Mouse (Mus musculus): ENCODE results near the gene Ppm1l. TPM values are rescaled to one million over a fixed set of nuclear protein-coding genes. Genes with fewer than 3 reads are reported as not detected.

Ppm1l gene
- polyA plus RNA-seq, 1 experiment from 2014 or later = 4.8 TPM

- no peak overlapping the region for H3K27ac ChIP-seq (replicated peaks)
- no peaks in the 10 kb centered on the region for H3K9me3 ChIP-seq (replicated peaks)
- no peak overlapping the region for H3K4me3 ChIP-seq (replicated peaks)
- H3K9ac ChIP-seq = no peak overlapping the region
- WGBS (ENCODE audit: insufficient replicate concordance) = 43% methylated on average over 8 of the region's 8 CpGs
- no peak overlapping the region for H3K4me2 ChIP-seq
- H3K36me3 ChIP-seq (replicated peaks) = no peaks in the 10 kb centered on the region
- H3K27me3 ChIP-seq = no peaks in the 10 kb centered on the region
- H3K4me1 ChIP-seq (replicated peaks) = 0 out of 2 replicates have a peak, but pooled peaks cover 4% of the 10 kb centered on the region
- no peak for ATAC-seq (ENCODE audit: insufficient read depth)
Measured at GRCm38 (mm10) chr3:69524356-69525071, 207.9 kb downstream of the Ppm1l start.

DNA sequence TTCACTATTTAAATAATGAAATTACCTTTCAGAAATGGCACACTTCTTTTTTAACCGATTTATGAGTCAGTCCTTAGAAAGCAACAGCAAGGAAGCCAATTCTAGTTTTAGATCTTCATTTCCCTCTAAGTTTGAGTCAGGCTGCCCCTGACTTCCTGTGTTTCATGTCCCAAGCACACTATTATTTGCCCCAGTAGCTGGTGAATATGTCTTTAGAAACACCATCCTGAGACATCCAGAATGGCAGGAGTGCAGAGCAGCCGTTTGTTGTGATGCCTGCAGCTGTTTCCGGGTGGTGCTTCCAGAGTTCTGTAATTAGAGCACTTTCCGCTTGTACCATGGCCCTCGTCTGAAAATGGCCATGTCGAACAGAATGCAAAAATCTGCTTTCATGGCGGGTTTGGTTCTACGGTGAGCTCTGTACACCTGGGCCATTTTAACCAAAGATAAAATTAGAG, 208.4 kb downstream of the Ppm1l start:
- Histone ChIP-seq H3K4me3 (replicated peaks) (no peak overlapping the region), H3K27me3 (no peaks in the 10 kb centered on the region), H3K4me1 (replicated peaks) (0 out of 2 replicates have a peak, but pooled peaks cover 4% of the 10 kb centered on the region), H3K9me3 (replicated peaks) (no peaks in the 10 kb centered on the region), H3K27ac (replicated peaks) (no peak overlapping the region), H3K4me2 (no peak overlapping the region), H3K9ac (no peak overlapping the region), H3K36me3 (replicated peaks) (no peaks in the 10 kb centered on the region)
- WGBS (ENCODE audit: insufficient replicate concordance) = 57% methylated on average over 8 of the region's 8 CpGs
- ATAC-seq (ENCODE audit: insufficient read depth) = no peak

DNA sequence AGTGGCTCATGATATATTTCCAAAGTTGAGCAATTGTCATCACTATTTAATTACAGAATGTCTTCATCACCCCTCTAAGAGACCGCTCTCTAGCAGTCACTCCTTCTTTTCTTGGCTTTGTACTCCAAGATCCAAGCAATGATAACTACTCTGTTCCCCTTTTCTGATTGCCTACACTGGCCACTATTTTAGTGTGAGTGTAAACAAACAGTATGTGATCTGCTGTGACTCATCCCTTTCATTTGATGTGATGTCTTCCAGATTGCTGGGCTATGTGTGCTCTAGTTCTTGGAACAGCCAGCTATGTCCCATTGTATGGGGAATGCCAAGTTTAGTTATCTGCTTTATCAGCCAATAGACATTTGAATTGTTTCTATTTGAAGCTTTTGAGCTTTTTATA, 210.7 kb downstream of the Ppm1l start:
- no peaks in the 10 kb centered on the region for H3K27me3 ChIP-seq
- H3K4me2 ChIP-seq = no peak overlapping the region
- no peak overlapping the region for H3K27ac ChIP-seq (replicated peaks)
- WGBS (ENCODE audit: insufficient replicate concordance) = 81% methylated on average over 1 of the region's 1 CpGs
- H3K4me1 ChIP-seq (replicated peaks) = 0 out of 2 replicates have a peak, but pooled peaks cover 4% of the 10 kb centered on the region
- no peaks in the 10 kb centered on the region for H3K36me3 ChIP-seq (replicated peaks)
- no peak for ATAC-seq (ENCODE audit: insufficient read depth)
- no peak overlapping the region for H3K4me3 ChIP-seq (replicated peaks)
- H3K9ac ChIP-seq = no peak overlapping the region
- H3K9me3 ChIP-seq (replicated peaks) = no peaks in the 10 kb centered on the region

- ATAC-seq (ENCODE audit: insufficient read depth) = no peak
- Histone ChIP-seq H3K4me3 (replicated peaks) (no peak overlapping the region), H3K9me3 (replicated peaks) (no peaks in the 10 kb centered on the region), H3K27ac (replicated peaks) (no peak overlapping the region), H3K4me2 (no peak overlapping the region), H3K36me3 (replicated peaks) (no peaks in the 10 kb centered on the region), H3K9ac (no peak overlapping the region), H3K4me1 (replicated peaks) (0 out of 2 replicates have a peak, but pooled peaks cover under 1% of the 10 kb centered on the region), H3K27me3 (no peaks in the 10 kb centered on the region)
- WGBS (ENCODE audit: insufficient replicate concordance) = 59% methylated on average over 7 of the region's 7 CpGs
Measured at GRCm38 (mm10) chr3:69529576-69529975, 212.9 kb downstream of the Ppm1l start.

DNA sequence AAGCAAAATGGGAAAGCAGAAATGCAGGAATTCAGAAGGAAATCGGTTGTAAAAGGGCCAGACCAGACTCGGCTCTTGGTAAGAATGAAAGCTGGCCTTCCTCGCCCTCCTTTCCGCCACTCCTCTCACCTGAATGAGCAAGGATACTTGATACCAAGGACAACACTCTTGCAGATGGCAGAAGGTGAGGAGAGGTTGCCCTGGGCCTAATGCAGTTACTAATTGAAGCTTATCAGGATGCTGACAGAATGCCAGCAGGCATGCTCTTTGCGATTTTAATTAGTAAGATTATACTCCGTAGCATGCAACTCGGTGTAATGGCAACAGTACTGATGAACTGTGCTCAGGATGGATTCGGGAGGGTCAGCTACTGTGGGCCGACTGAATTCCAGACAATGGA, 214.8 kb downstream of the Ppm1l start:
- Histone ChIP-seq H3K27ac (replicated peaks) (no peak overlapping the region), H3K36me3 (replicated peaks) (no peaks in the 10 kb centered on the region), H3K9me3 (replicated peaks) (no peaks in the 10 kb centered on the region), H3K9ac (no peak overlapping the region), H3K4me3 (replicated peaks) (no peak overlapping the region), H3K4me1 (replicated peaks) (no peaks in the 10 kb centered on the region), H3K4me2 (no peak overlapping the region), H3K27me3 (no peaks in the 10 kb centered on the region)
- no peak for ATAC-seq (ENCODE audit: insufficient read depth)
- 77% methylated on average over 9 of the region's 9 CpGs for WGBS (ENCODE audit: insufficient replicate concordance)

GRCm38 (mm10) chr3:69532687-69533086, 216.0 kb downstream of the Ppm1l start:
- 72% methylated on average over 4 of the region's 4 CpGs for WGBS (ENCODE audit: insufficient replicate concordance)
- no peaks in the 10 kb centered on the region for H3K27me3 ChIP-seq
- no peak overlapping the region for H3K27ac ChIP-seq (replicated peaks)
- no peak overlapping the region for H3K4me2 ChIP-seq
- no peaks in the 10 kb centered on the region for H3K36me3 ChIP-seq (replicated peaks)
- no peaks in the 10 kb centered on the region for H3K9me3 ChIP-seq (replicated peaks)
- no peak overlapping the region for H3K9ac ChIP-seq
- no peak overlapping the region for H3K4me3 ChIP-seq (replicated peaks)
- no peak for ATAC-seq (ENCODE audit: insufficient read depth)
- no peaks in the 10 kb centered on the region for H3K4me1 ChIP-seq (replicated peaks)

- Histone ChIP-seq H3K9me3 (replicated peaks) (no peaks in the 10 kb centered on the region), H3K36me3 (replicated peaks) (no peaks in the 10 kb centered on the region), H3K9ac (no peak overlapping the region), H3K27ac (replicated peaks) (no peak overlapping the region), H3K4me3 (replicated peaks) (no peak overlapping the region), H3K4me2 (no peak overlapping the region), H3K27me3 (no peaks in the 10 kb centered on the region), H3K4me1 (replicated peaks) (no peaks in the 10 kb centered on the region)
- no peak for ATAC-seq (ENCODE audit: insufficient read depth)
- 89% methylated on average over 10 of the region's 10 CpGs for WGBS (ENCODE audit: insufficient replicate concordance)
Measured at GRCm38 (mm10) chr3:69535486-69535885, 218.8 kb downstream of the Ppm1l start.

GRCm38 (mm10) chr3:69535941-69536647, 219.4 kb downstream of the Ppm1l start:
- Histone ChIP-seq H3K36me3 (replicated peaks) (no peaks in the 10 kb centered on the region), H3K9me3 (replicated peaks) (no peaks in the 10 kb centered on the region), H3K27ac (replicated peaks) (no peak overlapping the region), H3K4me2 (no peak overlapping the region), H3K27me3 (no peaks in the 10 kb centered on the region), H3K4me3 (replicated peaks) (no peak overlapping the region), H3K9ac (no peak overlapping the region), H3K4me1 (replicated peaks) (no peaks in the 10 kb centered on the region)
- WGBS (ENCODE audit: insufficient replicate concordance) = 82% methylated on average over 25 of the region's 25 CpGs
- ATAC-seq (ENCODE audit: insufficient read depth) = no peak

- H3K27ac ChIP-seq (replicated peaks) = no peak overlapping the region
- H3K9me3 ChIP-seq (replicated peaks) = no peaks in the 10 kb centered on the region
- ATAC-seq (ENCODE audit: insufficient read depth) = no peak
- H3K9ac ChIP-seq = no peak overlapping the region
- no peaks in the 10 kb centered on the region for H3K36me3 ChIP-seq (replicated peaks)
- WGBS (ENCODE audit: insufficient replicate concordance) = 79% methylated on average over 8 of the region's 8 CpGs
- H3K4me3 ChIP-seq (replicated peaks) = no peak overlapping the region
- H3K4me2 ChIP-seq = no peak overlapping the region
- H3K27me3 ChIP-seq = no peaks in the 10 kb centered on the region
- no peaks in the 10 kb centered on the region for H3K4me1 ChIP-seq (replicated peaks)
Measured at GRCm38 (mm10) chr3:69542962-69543361, 226.3 kb downstream of the Ppm1l start.

- H3K9me3 ChIP-seq (replicated peaks) = no peaks in the 10 kb centered on the region
- H3K36me3 ChIP-seq (replicated peaks) = no peaks in the 10 kb centered on the region
- H3K4me2 ChIP-seq = no peak overlapping the region
- ATAC-seq (ENCODE audit: insufficient read depth) = no peak
- no peak overlapping the region for H3K9ac ChIP-seq
- 75% methylated on average over 1 of the region's 1 CpGs for WGBS (ENCODE audit: insufficient replicate concordance)
- H3K4me3 ChIP-seq (replicated peaks) = no peak overlapping the region
- no peaks in the 10 kb centered on the region for H3K4me1 ChIP-seq (replicated peaks)
- H3K27me3 ChIP-seq = no peaks in the 10 kb centered on the region
- no peak overlapping the region for H3K27ac ChIP-seq (replicated peaks)
Measured at GRCm38 (mm10) chr3:69543730-69544129, 227.1 kb downstream of the Ppm1l start.

DNA sequence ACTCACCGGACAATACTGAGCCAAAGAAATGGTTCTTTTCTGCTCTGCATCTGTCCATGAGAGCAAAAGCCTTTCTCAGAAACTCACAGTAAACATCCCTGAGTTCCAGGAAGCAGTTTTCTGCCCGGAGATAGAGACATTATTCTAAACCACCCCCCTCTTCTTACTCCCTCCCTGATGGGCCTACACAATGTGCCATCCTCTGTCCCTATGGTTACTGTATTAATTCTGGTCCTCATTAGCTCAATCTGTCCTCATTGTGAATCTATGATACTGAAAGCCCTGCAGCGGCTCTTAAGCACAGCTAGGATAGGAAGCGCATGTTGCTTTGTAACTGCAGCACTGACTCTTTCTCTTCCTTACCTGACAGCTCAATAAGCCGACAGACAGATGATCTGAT, 228.4 kb downstream of the Ppm1l start:
- H3K27me3 ChIP-seq = no peaks in the 10 kb centered on the region
- 68% methylated on average over 5 of the region's 5 CpGs for whole genome bisulfite sequencing (ENCODE audit: insufficient replicate concordance)

More for the DNA sequence above, 228.4 kb downstream of the Ppm1l start:
- Histone ChIP-seq H3K4me1 (replicated peaks) (no peaks in the 10 kb centered on the region), H3K4me2 (no peak overlapping the region), H3K9ac (no peak overlapping the region), H3K36me3 (replicated peaks) (no peaks in the 10 kb centered on the region), H3K27ac (replicated peaks) (no peak overlapping the region), H3K4me3 (replicated peaks) (no peak overlapping the region), H3K9me3 (replicated peaks) (no peaks in the 10 kb centered on the region)
- no peak for ATAC-seq (ENCODE audit: insufficient read depth)

Measured in liver, embryonic 15.5 days (tissue).